Mouse (Mus musculus): ENCODE data around the gene Nek3. TPM values are rescaled to one million over a fixed set of nuclear protein-coding genes. Genes with fewer than 3 reads are reported as not detected.

Gene Nek3
- total RNA-seq (2021) = 1 to 10 TPM; 1.9 to 2.1 TPM

GRCm38 (mm10) chr8:22166080-22166603 is at the start of gene Nek3:
Gene Nek3, minus strand, starts transcription at chr8:22166435.
- intact Hi-C loops (cut with DNase I) = loop anchor here (1.0 to 5.0 kb wide), 2 partner anchors 106 to 174 kb away; partner anchors contain the start of genes Alg11 and Atp7b
- peak; percentile 86 to 87 for DNase-seq

DNA sequence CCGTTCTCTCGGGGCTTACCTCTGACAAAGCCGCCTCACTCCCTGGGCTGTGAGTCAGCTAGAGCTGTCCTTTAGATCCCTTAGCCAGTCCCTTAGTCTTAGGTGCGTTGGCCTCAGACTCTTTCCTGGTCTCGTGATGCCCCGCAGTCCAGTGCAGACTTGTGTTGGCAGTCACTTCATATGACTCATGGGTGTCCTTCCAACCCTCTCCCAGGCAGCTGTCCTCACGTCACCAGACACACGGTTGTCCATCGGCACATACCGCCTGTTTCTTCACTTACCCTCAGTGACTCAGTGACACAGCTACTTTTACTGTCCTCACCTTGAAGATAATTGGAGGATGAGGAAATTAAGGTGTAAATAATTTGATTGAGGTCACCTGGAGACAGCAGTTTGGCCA is 48.6 kb upstream of the Nek3 start:
- intact Hi-C loops (cut with DNase I) = no loop called here
- DNase-seq = peak in 1 of 2 experiments; percentile 35

- intact Hi-C loops (cut with DNase I) = loop anchor here (2.0 kb wide), 1 partner anchor 20 kb away; no protein-coding TSS in a partner anchor
- DNase-seq = peak in 1 of 2 experiments; percentile 40
Observed at GRCm38 (mm10) chr8:22209012-22209411, 42.8 kb upstream of the Nek3 start.

GRCm38 (mm10) chr8:22207535-22207934 is 41.3 kb upstream of the Nek3 start:
- DNase-seq = no peak
- intact Hi-C loops (cut with DNase I) = no loop called here

GRCm38 (mm10) chr8:22199481-22199880 is 33.2 kb upstream of the Nek3 start:
- DNase-seq = no peak
- intact Hi-C loops (cut with DNase I) = loop anchor here (10.0 kb wide), 1 partner anchor 105 kb away; no protein-coding TSS in a partner anchor

GRCm38 (mm10) chr8:22197914-22198313 is 31.7 kb upstream of the Nek3 start:
- DNase-seq = no peak
- intact Hi-C loops (cut with DNase I) = loop anchor here (10.0 kb wide), 1 partner anchor 107 kb away; no protein-coding TSS in a partner anchor

DNA sequence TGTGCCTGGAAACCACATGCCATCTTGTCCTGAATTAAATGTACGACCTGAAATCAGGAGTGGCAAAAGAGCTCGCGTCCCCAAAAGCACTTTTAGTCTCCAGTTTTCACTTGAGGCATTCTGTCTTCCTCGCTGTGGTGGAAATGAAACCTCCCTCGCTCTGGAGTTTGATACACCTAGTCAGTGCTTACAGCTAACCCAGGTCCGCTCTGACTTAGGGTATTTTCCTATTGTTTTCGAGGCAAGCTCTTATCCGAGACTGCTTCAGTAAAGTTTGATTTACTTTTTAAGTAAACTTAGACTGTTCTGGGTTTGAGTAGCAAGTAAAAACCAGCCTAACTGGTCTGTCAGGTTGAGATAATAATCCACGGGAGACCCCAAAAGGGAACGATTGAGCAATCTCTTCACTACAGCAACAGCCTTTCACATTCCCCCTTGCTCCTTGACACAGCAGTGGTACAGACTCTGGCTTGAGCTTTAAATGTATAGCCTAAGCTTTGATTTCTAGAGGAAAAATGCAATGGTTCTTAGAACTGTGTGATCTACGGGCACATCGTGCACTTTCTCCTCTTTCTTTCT is 27.3 kb upstream of the Nek3 start:
- DNase-seq = no peak
- intact Hi-C loops (cut with DNase I) = loop anchor here (2.0 to 10.0 kb wide), 4 partner anchors 33 to 204 kb away; partner anchors contain the start of genes Slc25a15 and Thsd1

DNA sequence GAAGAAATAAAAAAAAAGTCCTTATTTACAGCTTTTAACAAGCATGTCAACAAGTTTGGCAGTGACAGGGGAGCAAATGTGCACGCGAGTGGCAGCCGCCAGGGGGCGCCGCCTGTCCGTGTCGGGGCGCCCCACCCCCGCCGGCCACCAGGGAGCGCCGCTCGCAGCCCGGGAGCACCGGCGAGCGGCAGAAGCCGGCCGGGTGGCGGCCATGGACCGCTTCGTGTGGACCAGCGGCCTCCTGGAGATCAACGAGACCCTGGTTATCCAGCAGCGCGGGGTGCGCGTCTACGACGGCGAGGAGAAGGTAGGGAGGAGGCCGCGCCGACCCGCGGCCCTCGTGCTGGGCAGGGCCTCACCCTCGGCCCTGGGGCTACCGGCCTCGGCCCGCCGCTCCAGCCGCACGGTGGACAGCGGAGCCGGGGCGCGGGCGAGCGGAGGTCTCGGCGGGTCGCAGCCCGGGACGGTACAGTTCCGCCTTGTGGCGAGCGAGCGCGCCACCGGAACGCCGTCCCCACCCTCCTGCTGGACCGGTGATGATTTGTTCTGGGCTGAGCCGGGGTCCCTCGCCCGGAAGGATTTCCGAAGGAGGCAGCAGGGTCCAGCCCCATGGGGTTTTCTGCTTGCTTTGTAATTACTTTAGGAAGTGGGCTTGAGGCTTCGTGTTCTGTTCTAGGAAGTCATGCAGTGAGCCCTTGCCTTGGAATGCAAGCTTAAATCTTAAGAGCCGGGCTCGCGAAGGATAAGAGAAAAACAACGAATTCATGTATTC is 26.6 kb upstream of the Nek3 start, which contains the start of gene Vps36:
Gene Vps36 (plus strand): TSS at position 150 of the 772 bp plus-strand sequence.
- intact Hi-C loops (cut with DNase I) = loop anchor here (1.0 to 10.0 kb wide), 5 partner anchors 34 to 204 kb away; partner anchors contain the start of genes Slc25a15 and Thsd1

DNA sequence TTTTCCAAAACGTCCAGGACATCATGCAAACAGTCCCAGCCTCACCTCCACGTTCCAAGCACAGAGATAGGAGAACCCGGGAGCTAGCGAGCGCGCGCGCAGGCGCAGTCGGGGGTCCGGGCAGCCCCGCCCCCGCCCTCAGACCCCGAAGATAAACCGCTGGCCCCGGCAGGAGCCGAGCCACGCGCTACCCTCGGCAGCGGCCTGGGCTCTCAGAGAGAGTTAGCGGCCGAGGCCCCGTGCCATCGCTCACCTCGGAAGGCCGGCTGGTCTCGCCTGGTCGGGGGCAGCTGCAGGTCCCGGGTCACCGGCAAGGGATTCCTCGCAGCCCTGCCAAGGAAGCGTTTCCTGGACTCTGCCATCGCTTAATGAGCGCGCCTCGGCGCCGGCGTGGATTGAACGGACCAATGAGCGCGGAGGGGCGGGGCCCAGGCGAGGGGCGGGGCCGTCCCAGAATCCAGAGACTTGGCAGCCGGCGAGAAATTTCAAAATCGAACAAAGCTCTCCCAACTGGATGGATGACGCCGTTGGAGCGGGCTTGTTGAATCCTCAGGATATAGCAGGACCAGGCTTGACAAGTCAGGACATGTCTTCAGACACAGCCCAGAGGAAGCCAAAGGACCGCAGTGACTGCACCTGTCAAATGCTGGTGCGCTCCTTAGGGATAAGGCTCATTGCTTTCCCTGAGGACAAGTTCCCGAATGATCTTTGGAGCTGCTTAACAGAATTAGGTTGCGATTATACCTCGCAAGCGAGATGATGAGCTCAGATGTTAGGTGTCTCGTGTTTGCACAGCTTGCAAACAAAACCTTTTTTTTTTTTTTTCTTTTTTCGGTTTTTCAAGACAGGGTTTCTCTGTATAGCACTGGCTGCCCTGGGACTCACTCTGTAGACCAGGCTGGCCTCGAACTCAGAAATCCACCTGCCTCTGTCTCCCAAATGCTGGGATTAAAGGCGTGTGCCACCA is 19.5 kb upstream of the Nek3 start, which contains the start of gene Ckap2:
Gene Ckap2 (minus strand): TSS at position 389 of the 967 bp plus-strand sequence.
- peak; percentile 94 for DNase-seq
- intact Hi-C loops (cut with DNase I) = no loop called here

More for the DNA sequence above, 26.6 kb upstream of the Nek3 start, which contains the start of gene Vps36:
- DNase-seq = peak; percentile 93

DNA sequence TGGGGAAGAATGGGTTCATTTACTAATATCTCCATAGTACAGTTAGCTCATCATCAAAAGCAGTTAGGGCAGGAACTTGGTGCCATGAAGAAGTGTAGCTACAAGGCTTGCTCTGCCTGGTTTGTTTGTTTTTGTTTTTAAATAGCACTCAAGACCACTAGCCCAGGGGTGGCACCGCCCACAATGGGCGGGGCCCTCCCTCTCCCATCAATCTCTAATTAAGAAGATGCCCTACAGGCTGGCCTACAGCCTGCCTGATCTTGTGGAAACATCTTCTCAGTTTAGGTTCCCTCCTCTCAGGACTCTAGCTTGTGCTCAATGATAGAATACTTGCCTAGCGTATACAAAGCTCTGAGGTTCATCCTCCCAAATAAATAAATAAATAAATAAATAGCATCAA is 18.6 kb upstream of the Nek3 start:
- intact Hi-C loops (cut with DNase I) = no loop called here
- peak in 1 of 2 experiments; percentile 15 for DNase-seq

- no peak for DNase-seq
- intact Hi-C loops (cut with DNase I) = no loop called here
Observed at GRCm38 (mm10) chr8:22175966-22176365, 9.7 kb upstream of the Nek3 start.

GRCm38 (mm10) chr8:22169167-22169566 is 2.9 kb upstream of the Nek3 start:
- DNase-seq = no peak
- intact Hi-C loops (cut with DNase I) = loop anchor here (5.0 kb wide), 1 partner anchor 177 kb away; no protein-coding TSS in a partner anchor

GRCm38 (mm10) chr8:22165251-22166079 is 770 bp downstream of the Nek3 start:
- no peak for DNase-seq
- intact Hi-C loops (cut with DNase I) = loop anchor here (1.0 to 5.0 kb wide), 2 partner anchors 105 to 173 kb away; partner anchors contain the start of genes Alg11 and Atp7b

DNA sequence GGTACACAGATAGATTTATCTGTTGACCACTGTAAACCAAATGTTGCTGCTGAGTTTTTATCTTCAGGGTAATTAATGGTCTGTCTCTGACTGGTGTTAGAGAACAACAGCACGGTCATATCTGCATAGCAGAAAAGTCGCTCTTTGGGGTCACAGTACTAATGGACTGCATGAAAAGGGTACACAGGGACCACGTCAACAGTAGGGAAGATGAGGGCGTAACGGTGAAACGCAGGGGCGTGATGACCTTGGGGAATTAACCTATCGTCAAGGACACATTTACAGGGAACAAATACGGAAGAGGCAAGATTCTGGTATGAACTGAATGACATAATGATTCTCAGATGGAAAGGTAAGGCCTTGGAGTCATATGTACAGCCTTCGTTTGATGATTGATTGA is 1.8 kb downstream of the Nek3 start:
- intact Hi-C loops (cut with DNase I) = no loop called here

GRCm38 (mm10) chr8:22162206-22162605 is 4.0 kb downstream of the Nek3 start:
- no peak for DNase-seq
- intact Hi-C loops (cut with DNase I) = no loop called here

More for the DNA sequence above, 1.8 kb downstream of the Nek3 start:
- DNase-seq = no peak

- intact Hi-C loops (cut with DNase I) = no loop called here
- peak in 1 of 2 experiments; percentile 11 for DNase-seq
Observed at GRCm38 (mm10) chr8:22150345-22150663, 15.9 kb downstream of the Nek3 start.

GRCm38 (mm10) chr8:22149643-22150344 is 16.4 kb downstream of the Nek3 start:
- intact Hi-C loops (cut with DNase I) = no loop called here
- DNase-seq = no peak

GRCm38 (mm10) chr8:22148367-22148740 is 17.9 kb downstream of the Nek3 start:
- intact Hi-C loops (cut with DNase I) = no loop called here
- DNase-seq = no peak

Data from heart, postnatal 10 days (tissue).